In the genomic region with DNA sequence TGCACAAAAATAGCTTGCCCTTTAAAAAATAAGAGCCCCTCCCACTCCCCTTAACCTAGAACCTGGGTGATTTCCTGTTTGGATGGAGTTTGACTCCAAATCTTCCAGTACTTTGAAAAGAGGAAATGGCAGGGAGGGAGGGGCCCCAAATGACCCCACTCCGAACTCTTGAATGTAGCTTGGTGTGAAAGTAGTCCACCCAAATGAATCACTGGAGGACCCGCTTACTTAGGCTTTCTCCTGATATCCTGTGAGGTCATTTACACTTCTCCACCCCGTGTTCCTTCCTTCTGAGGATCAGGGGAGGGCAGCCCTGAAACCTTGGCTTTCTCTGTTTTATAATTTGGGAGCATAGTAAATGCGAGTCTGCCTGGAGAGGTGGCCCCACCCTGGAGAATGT, we compare ENCODE assay signal across 8 mouse cellular contexts. TPM values are rescaled to one million over a fixed set of nuclear protein-coding genes. Genes with fewer than 3 reads are reported as not detected.
DNase-seq lines count a peak whose midpoint lies in the region; ATAC-seq and TF ChIP-seq lines count a peak whose summit lies in the region.

No protein-coding gene starts in this region.

- no peak overlapping the region for H3K9ac ChIP-seq in hindbrain, postnatal 0 days (replicated peaks; ENCODE audit: low read length)
- H3K9ac ChIP-seq in hindbrain, embryonic 16.5 days (ENCODE audit: low read depth, low read length) = no peak overlapping the region
- no peak overlapping the region for H3K9ac ChIP-seq in forebrain, postnatal 0 days
- H3K9ac ChIP-seq in midbrain, postnatal 0 days (replicated peaks; ENCODE audit: low read length, poor library complexity, severe bottlenecking) = no peak overlapping the region

- H3K36me3 ChIP-seq in hindbrain, postnatal 0 days (ENCODE audit: insufficient read depth, low read length) = no peaks in the 10 kb centered on the region
- no peaks in the 10 kb centered on the region for H3K36me3 ChIP-seq in hindbrain, embryonic 16.5 days (ENCODE audit: control insufficient read depth, insufficient read depth, low read length)
- H3K36me3 ChIP-seq in forebrain, postnatal 0 days (ENCODE audit: insufficient read depth) = no peaks in the 10 kb centered on the region
- H3K36me3 ChIP-seq in midbrain, postnatal 0 days (ENCODE audit: insufficient read depth, low read length) = no peaks in the 10 kb centered on the region

- no peak overlapping the region for H3K4me3 ChIP-seq in hindbrain, postnatal 0 days (ENCODE audit: low read length)
- H3K4me3 ChIP-seq in hindbrain, embryonic 16.5 days (ENCODE audit: low read length) = no peak overlapping the region
- no peak overlapping the region for H3K4me3 ChIP-seq in forebrain, postnatal 0 days (ENCODE audit: low read depth, low read length)
- H3K4me3 ChIP-seq in midbrain, postnatal 0 days (ENCODE audit: low read depth, low read length) = peak overlapping the region; percentile 45; the same call in 1 of the 2 replicates

- peak overlapping the region; percentile 66; the same call in 1 of the 2 replicates for H3K4me2 ChIP-seq in hindbrain, postnatal 0 days (ENCODE audit: low read depth, low read length)
- no peak overlapping the region for H3K4me2 ChIP-seq in hindbrain, embryonic 16.5 days (ENCODE audit: low read length)
- H3K4me2 ChIP-seq in forebrain, postnatal 0 days (ENCODE audit: low read depth) = 0 out of 2 replicates have a peak overlapping the region, but pooled peaks have one; percentile 90
- H3K4me2 ChIP-seq in midbrain, postnatal 0 days (ENCODE audit: low read depth, low read length, poor library complexity, severe bottlenecking) = no peak overlapping the region

- H3K27ac ChIP-seq in hindbrain, postnatal 0 days = no peak overlapping the region
- H3K27ac ChIP-seq in hindbrain, embryonic 16.5 days (ENCODE audit: low read depth, low read length) = no peak overlapping the region
- H3K27ac ChIP-seq in forebrain, postnatal 0 days (ENCODE audit: low read depth, low read length) = no peak overlapping the region
- no peak overlapping the region for H3K27ac ChIP-seq in midbrain, postnatal 0 days (ENCODE audit: low read depth, low read length)

- H3K27me3 ChIP-seq in hindbrain, postnatal 0 days (ENCODE audit: insufficient read depth, low read length) = no peaks in the 10 kb centered on the region
- no peaks in the 10 kb centered on the region for H3K27me3 ChIP-seq in hindbrain, embryonic 16.5 days (replicated peaks; ENCODE audit: control insufficient read depth, insufficient read depth, low read length)
- no peaks in the 10 kb centered on the region; the same call in 1 of the 2 replicates for H3K27me3 ChIP-seq in forebrain, postnatal 0 days (ENCODE audit: insufficient read depth, low read length)
- 0 out of 2 replicates have a peak, but pooled peaks cover 4% of the 10 kb centered on the region for H3K27me3 ChIP-seq in midbrain, postnatal 0 days (ENCODE audit: insufficient read depth, low read length)

- peaks cover 10% of the 10 kb centered on the region; the same call in 1 of the 2 replicates for H3K4me1 ChIP-seq in hindbrain, postnatal 0 days (ENCODE audit: insufficient read depth, low read length)
- H3K4me1 ChIP-seq in hindbrain, embryonic 16.5 days (ENCODE audit: control insufficient read depth, insufficient read depth, low read depth, low read length) = peaks cover 17% of the 10 kb centered on the region
- peaks cover 11% of the 10 kb centered on the region; the same call in 1 of the 2 replicates for H3K4me1 ChIP-seq in forebrain, postnatal 0 days (ENCODE audit: insufficient read depth)
- H3K4me1 ChIP-seq in midbrain, postnatal 0 days (ENCODE audit: insufficient read depth, low read length) = peaks cover 7% of the 10 kb centered on the region; the same call in 1 of the 2 replicates

- WGBS in hindbrain, postnatal 0 days = 63% methylated on average over 4 of the region's 4 CpGs
- WGBS in hindbrain, embryonic 16.5 days = 63% methylated on average over 4 of the region's 4 CpGs
- WGBS in forebrain, postnatal 0 days = 70% methylated on average over 4 of the region's 4 CpGs
- 69% methylated on average over 4 of the region's 4 CpGs for WGBS in midbrain, postnatal 0 days

- ATAC-seq in hindbrain, postnatal 0 days = no peak
- no peak for ATAC-seq in hindbrain, embryonic 16.5 days
- no peak for ATAC-seq in forebrain, postnatal 0 days
- ATAC-seq in midbrain, postnatal 0 days (ENCODE audit: low FRiP score) = no peak

- DNase-seq in hindbrain, postnatal 0 days (ENCODE audit: low spot score) = no peak
- no peak for DNase-seq in forebrain, postnatal 0 days
- DNase-seq in kidney, adult 9 months = peak; percentile 74
- DNase-seq in midbrain, postnatal 0 days (ENCODE audit: low spot score) = no peak
- no peak for DNase-seq in layer of hippocampus, adult 18-20 months (ENCODE audit: low spot score in 2 of 2)
- DNase-seq in embryo, embryonic 10.5 days (ENCODE audit: low spot score) = no peak
- DNase-seq in right cerebral cortex, postnatal 36 days (ENCODE audit: low spot score in 2 of 2) = no peak

- H3K9me3 ChIP-seq in hindbrain, postnatal 0 days (ENCODE audit: low read length) = no peaks in the 10 kb centered on the region
- H3K9me3 ChIP-seq in hindbrain, embryonic 16.5 days (ENCODE audit: control insufficient read depth, low read length) = no peaks in the 10 kb centered on the region
- no peaks in the 10 kb centered on the region for H3K9me3 ChIP-seq in forebrain, postnatal 0 days (ENCODE audit: low read length)
- no peaks in the 10 kb centered on the region for H3K9me3 ChIP-seq in midbrain, postnatal 0 days (ENCODE audit: low read length)

- no peak for TF ChIP-seq CTCF in hindbrain, postnatal 0 days (IDR thresholded peaks at IDR 0.05; ENCODE audit: low read depth)
- no peak for TF ChIP-seq CTCF in forebrain, postnatal 0 days (IDR thresholded peaks at IDR 0.05; ENCODE audit: low read depth)
- TF ChIP-seq CTCF in midbrain, postnatal 0 days (IDR thresholded peaks at IDR 0.05) = no peak

RNA-seq across cellular contexts. Expression of a gene that starts 0.6 kb away (rescaled TPM):
- total RNA-seq in hindbrain, postnatal 0 days (2014; rRNA removed) = 9.1 and 10.1 TPM in 2 replicates
- polyA plus RNA-seq in hindbrain, postnatal 0 days (2015; fragmentation: Nextera tagmentation; extraction: Ambion mirVana) = 9.3 and 9.4 TPM in 2 replicates
- 7.2 and 7.9 TPM in 2 replicates for polyA plus RNA-seq in hindbrain, embryonic 16.5 days (2015; fragmentation: Nextera tagmentation; extraction: Ambion mirVana)
- 2.8 and 4.3 TPM in 2 replicates for total RNA-seq in forebrain, postnatal 0 days (2014; rRNA removed)
- polyA plus RNA-seq in forebrain, postnatal 0 days (2015; fragmentation: Nextera tagmentation; extraction: Ambion mirVana) = 4.0 and 4.6 TPM in 2 replicates
- total RNA-seq in midbrain, postnatal 0 days (2014; rRNA removed) = 8.9 and 10.4 TPM in 2 replicates
- 5.9 and 6.1 TPM in 2 replicates for polyA plus RNA-seq in midbrain, postnatal 0 days (2015; fragmentation: Nextera tagmentation; extraction: Ambion mirVana)
- total RNA-seq in layer of hippocampus, adult 18-20 months (2021) = 10 to 100 TPM; 14.9 to 16.4 TPM

Comparison
In these comparisons a context has a peak if more than half of its experiments do, and no peak if none do; other contexts are left out.
1. H3K4me2 ChIP-seq: peak in hindbrain, postnatal 0 days (single experiment) and forebrain, postnatal 0 days (single experiment); none in hindbrain, embryonic 16.5 days (single experiment) and midbrain, postnatal 0 days (single experiment).